Mouse (Mus musculus): ENCODE data around the gene Gm10638. TPM values are rescaled to one million over a fixed set of nuclear protein-coding genes. Genes with fewer than 3 reads are reported as not detected.

Gene Gm10638
- total and polyA plus RNA-seq, 3 experiments: 2.0 to 3.1 (median 2.8) TPM

DNA sequence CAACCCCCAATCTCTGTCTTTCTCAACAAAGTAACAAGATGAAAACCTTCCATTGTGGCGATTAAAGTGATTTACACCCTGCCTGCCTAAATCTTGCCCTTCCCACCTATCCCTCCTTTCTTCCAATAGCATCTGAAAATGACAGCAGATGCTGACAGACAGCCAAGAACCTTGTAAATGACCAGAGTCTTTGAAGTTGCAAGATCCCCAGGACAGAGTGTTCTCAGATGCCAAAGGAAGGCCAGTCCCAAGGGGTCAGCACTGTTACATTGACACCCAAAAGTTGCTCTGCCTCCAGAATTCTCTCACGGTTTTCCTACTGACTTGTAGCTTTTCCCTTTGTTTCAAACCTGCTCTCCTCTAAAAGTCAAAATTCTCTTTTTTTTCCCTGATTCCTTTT is 4.3 kb downstream of the Gm10638 start:
- intact Hi-C loops (cut with DNase I): loop anchor here (5.0 kb wide), 2 partner anchors 92 to 152 kb away; no protein-coding TSS in a partner anchor
- Histone ChIP-seq H3K36me3 (ENCODE audit: control insufficient read depth, insufficient read depth, low read length) (no peaks in the 10 kb centered on the region; the same call in 1 of the 2 replicates), H3K27me3 (ENCODE audit: control insufficient read depth, insufficient read depth, low read length) (no peaks in the 10 kb centered on the region; the same call in 1 of the 2 replicates), H3K4me1 (ENCODE audit: control insufficient read depth, insufficient read depth, low read length) (peaks cover 3% of the 10 kb centered on the region; the same call in 1 of the 2 replicates), H3K27ac (no peak overlapping the region), H3K79me2 (replicated peaks; ENCODE audit: control insufficient read depth, insufficient read depth, low read length) (no peaks in the 10 kb centered on the region), H3K9ac (ENCODE audit: low read depth, low read length) (no peak overlapping the region), H3K4me3 (no peak overlapping the region)
- WGBS: 41% methylated on average over 2 of the region's 2 CpGs
- DNase-seq: no peak
- TF ChIP-seq CTCF (IDR thresholded peaks at IDR 0.05) (no peak), EP300 (IDR thresholded peaks at IDR 0.05; ENCODE audit: insufficient read depth, low read depth, low read length) (no peak), POLR2A (IDR thresholded peaks at IDR 0.05; ENCODE audit: insufficient read depth, low read depth, low read length) (no peak)

DNA sequence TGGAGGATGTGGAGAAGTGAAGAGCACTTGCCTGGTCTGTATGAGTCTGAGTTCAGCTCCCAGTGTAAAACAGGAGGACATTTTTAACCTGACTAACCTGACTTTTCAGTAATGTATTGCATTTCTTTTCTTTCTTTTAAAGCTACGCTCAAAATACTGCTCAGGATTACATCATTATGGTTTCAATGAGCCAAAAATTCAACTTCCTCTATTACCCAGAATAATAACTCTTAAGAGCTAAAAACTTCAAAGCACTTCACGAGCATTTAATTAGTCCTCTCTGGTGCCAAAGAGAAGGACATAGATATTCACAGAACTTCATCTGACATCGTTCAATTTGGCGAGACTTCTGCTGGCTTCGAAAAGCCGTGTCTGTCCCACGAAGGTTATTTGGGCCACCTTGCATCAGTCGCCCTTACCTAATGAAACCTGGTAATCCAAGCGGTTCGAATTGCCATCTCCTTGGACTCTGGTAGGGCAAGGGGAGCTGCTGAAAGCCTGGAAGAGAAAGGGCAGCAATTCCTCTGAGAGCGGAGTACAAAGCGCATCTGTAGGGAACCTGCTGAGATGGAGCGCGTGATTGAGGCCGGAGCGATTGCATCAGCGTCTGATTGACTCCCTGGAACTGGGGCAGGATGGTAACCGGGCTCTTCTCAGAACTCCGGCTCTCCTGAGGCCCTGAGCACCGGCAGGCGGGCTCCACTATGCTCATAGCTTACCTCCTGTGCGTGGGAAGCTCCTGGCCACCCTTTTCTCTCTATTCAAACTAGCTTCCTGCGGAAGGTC is 11.6 kb downstream of the Gm10638 start:
- intact Hi-C loops (cut with DNase I): no loop called here
- Histone ChIP-seq H3K9ac (ENCODE audit: low read depth, low read length) (peak overlapping the region; percentile 36), H3K4me3 (peak overlapping the region; percentile 38), H3K79me2 (replicated peaks; ENCODE audit: control insufficient read depth, insufficient read depth, low read length) (no peaks in the 10 kb centered on the region), H3K27ac (peak overlapping the region; percentile 68), H3K27me3 (ENCODE audit: control insufficient read depth, insufficient read depth, low read length) (no peaks in the 10 kb centered on the region), H3K4me1 (ENCODE audit: control insufficient read depth, insufficient read depth, low read length) (no peaks in the 10 kb centered on the region), H3K36me3 (ENCODE audit: control insufficient read depth, insufficient read depth, low read length) (no peaks in the 10 kb centered on the region)
- peak; percentile 47 to 51 for DNase-seq
- no peak for TF ChIP-seq CTCF (IDR thresholded peaks at IDR 0.05)
- no peak for TF ChIP-seq EP300 (IDR thresholded peaks at IDR 0.05; ENCODE audit: insufficient read depth, low read depth, low read length)
- no peak for TF ChIP-seq POLR2A (IDR thresholded peaks at IDR 0.05; ENCODE audit: insufficient read depth, low read depth, low read length)
- 31% methylated on average over 23 of the region's 23 CpGs for WGBS

DNA sequence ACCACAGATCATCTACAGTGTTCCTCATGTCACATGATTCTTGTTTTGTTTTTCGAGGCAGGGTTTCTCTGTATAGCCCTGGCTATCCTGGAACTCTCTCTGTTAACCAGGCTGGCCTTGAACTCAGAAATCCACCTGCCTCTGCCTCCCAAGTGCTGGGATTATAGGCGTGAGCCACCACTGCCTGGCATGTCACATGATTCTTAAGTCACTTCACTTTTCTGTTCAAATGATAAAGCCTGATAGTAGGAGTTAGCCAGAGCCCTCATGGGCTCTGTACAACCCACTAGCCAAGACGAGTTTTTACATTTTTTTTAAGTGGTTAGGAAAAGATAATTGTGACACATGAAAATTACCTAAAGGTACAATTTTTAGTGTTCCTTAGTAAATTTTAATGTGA is 13.2 kb downstream of the Gm10638 start:
- no peaks in the 10 kb centered on the region for H3K79me2 ChIP-seq (replicated peaks; ENCODE audit: control insufficient read depth, insufficient read depth, low read length)
- no peak overlapping the region for H3K4me3 ChIP-seq
- no peaks in the 10 kb centered on the region for H3K4me1 ChIP-seq (ENCODE audit: control insufficient read depth, insufficient read depth, low read length)
- intact Hi-C loops (cut with DNase I): no loop called here
- no peaks in the 10 kb centered on the region for H3K36me3 ChIP-seq (ENCODE audit: control insufficient read depth, insufficient read depth, low read length)
- TF ChIP-seq POLR2A (IDR thresholded peaks at IDR 0.05; ENCODE audit: insufficient read depth, low read depth, low read length) (no peak), CTCF (IDR thresholded peaks at IDR 0.05) (no peak), EP300 (IDR thresholded peaks at IDR 0.05; ENCODE audit: insufficient read depth, low read depth, low read length) (no peak)
- no peak for DNase-seq
- H3K9ac ChIP-seq (ENCODE audit: low read depth, low read length): no peak overlapping the region
- 75% methylated on average over 3 of the region's 3 CpGs for WGBS
- no peaks in the 10 kb centered on the region for H3K27me3 ChIP-seq (ENCODE audit: control insufficient read depth, insufficient read depth, low read length)
- H3K27ac ChIP-seq: no peak overlapping the region

DNA sequence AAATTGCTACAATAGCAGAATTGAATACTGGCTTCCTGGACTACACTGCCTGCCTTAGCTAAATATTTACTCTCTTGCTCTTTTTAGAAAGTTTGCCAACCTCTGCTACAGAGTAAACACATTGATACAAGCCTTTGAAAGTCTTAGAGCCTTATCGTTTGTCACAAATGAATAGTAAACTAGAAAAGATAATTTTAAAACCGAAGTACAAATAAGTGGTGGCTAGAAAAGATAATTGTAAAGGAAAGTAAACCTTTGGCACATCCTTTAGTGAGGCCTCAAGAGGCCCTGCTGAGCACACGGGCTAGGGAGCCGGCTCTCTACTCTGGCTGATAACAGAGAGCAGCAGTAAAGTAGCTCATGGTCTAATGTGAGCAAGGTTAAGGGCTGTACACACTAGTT is 13.6 kb downstream of the Gm10638 start:
- Histone ChIP-seq H3K4me1 (ENCODE audit: control insufficient read depth, insufficient read depth, low read length) (no peaks in the 10 kb centered on the region), H3K27ac (no peak overlapping the region), H3K9ac (ENCODE audit: low read depth, low read length) (no peak overlapping the region), H3K79me2 (replicated peaks; ENCODE audit: control insufficient read depth, insufficient read depth, low read length) (no peaks in the 10 kb centered on the region), H3K27me3 (ENCODE audit: control insufficient read depth, insufficient read depth, low read length) (no peaks in the 10 kb centered on the region), H3K36me3 (ENCODE audit: control insufficient read depth, insufficient read depth, low read length) (no peaks in the 10 kb centered on the region), H3K4me3 (no peak overlapping the region)
- WGBS: 23% methylated on average over 4 of the region's 4 CpGs
- intact Hi-C loops (cut with DNase I): no loop called here
- TF ChIP-seq EP300 (IDR thresholded peaks at IDR 0.05; ENCODE audit: insufficient read depth, low read depth, low read length): no peak
- DNase-seq: no peak

DNA sequence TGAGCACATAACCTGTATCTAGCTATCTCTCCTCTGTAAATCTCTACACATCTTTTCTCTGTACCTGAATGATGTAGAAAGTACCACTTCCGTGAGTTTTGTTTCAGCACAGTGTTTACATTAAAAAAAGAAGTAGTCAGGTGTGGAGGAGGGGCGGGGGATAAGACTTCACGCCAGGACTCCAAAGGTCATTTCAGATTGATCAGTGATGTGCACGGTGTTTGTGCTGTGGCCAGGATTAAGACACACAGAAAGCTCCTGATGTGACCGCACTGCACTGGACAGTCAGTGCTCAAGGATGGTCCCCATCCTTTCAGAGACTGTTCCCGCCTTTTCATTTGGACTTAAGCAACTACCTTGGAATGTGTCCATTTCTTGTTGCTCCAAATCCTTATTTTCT is 15.2 kb downstream of the Gm10638 start:
- DNase-seq: no peak
- Histone ChIP-seq H3K27ac (no peak overlapping the region), H3K27me3 (ENCODE audit: control insufficient read depth, insufficient read depth, low read length) (no peaks in the 10 kb centered on the region), H3K36me3 (ENCODE audit: control insufficient read depth, insufficient read depth, low read length) (no peaks in the 10 kb centered on the region), H3K79me2 (replicated peaks; ENCODE audit: control insufficient read depth, insufficient read depth, low read length) (no peaks in the 10 kb centered on the region), H3K4me1 (ENCODE audit: control insufficient read depth, insufficient read depth, low read length) (no peaks in the 10 kb centered on the region), H3K9ac (ENCODE audit: low read depth, low read length) (no peak overlapping the region), H3K4me3 (no peak overlapping the region)
- TF ChIP-seq POLR2A (IDR thresholded peaks at IDR 0.05; ENCODE audit: insufficient read depth, low read depth, low read length): no peak
- no peak for TF ChIP-seq EP300 (IDR thresholded peaks at IDR 0.05; ENCODE audit: insufficient read depth, low read depth, low read length)
- TF ChIP-seq CTCF (IDR thresholded peaks at IDR 0.05): no peak
- intact Hi-C loops (cut with DNase I): no loop called here
- WGBS: 83% methylated on average over 6 of the region's 6 CpGs

DNA sequence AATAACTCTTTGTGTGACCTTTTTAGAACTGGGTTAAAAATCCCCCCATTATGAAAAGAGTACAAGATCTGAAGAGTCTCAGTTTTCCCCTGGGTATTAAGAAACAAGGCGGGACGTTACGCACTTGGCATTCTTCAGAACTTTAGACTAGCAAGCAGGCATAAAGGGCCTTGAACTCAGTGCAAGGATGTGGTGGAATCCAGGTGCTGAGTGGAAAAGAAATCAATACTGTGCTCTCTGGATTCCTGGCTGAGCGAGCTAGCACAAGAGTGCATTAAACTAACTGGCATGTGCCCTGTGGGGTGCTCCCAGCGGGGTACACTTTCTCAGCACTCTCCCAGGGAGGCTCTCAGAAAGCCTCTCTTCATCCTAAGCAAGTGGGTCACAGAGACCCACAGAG is 17.3 kb downstream of the Gm10638 start:
- no peak overlapping the region for H3K4me3 ChIP-seq
- H3K27ac ChIP-seq: no peak overlapping the region
- WGBS: 81% methylated on average over 5 of the region's 5 CpGs
- no peaks in the 10 kb centered on the region for H3K36me3 ChIP-seq (ENCODE audit: control insufficient read depth, insufficient read depth, low read length)
- DNase-seq: no peak
- no peaks in the 10 kb centered on the region for H3K4me1 ChIP-seq (ENCODE audit: control insufficient read depth, insufficient read depth, low read length)
- no peaks in the 10 kb centered on the region for H3K27me3 ChIP-seq (ENCODE audit: control insufficient read depth, insufficient read depth, low read length)
- H3K9ac ChIP-seq (ENCODE audit: low read depth, low read length): no peak overlapping the region
- intact Hi-C loops (cut with DNase I): no loop called here
- no peaks in the 10 kb centered on the region for H3K79me2 ChIP-seq (replicated peaks; ENCODE audit: control insufficient read depth, insufficient read depth, low read length)
- TF ChIP-seq CTCF (IDR thresholded peaks at IDR 0.05) (no peak), POLR2A (IDR thresholded peaks at IDR 0.05; ENCODE audit: insufficient read depth, low read depth, low read length) (no peak), EP300 (IDR thresholded peaks at IDR 0.05; ENCODE audit: insufficient read depth, low read depth, low read length) (no peak)

All from heart, adult 2 months (tissue).